Mouse (Mus musculus) embryonic facial prominence, embryonic 14.5 days (tissue): ENCODE data around the gene Dsp. TPM values are rescaled to one million over a fixed set of nuclear protein-coding genes. Genes with fewer than 3 reads are reported as not detected.

Experiments
- ATAC-seq: fragments of 200-750 bp; cut with Nextera tagmentation; 2 replicates; pipeline ENCODE4 v1.8.0; 2017; ENCODE audit warnings: low read depth, moderate number of reproducible peaks, moderate TSS enrichment
- DNase-seq: peaks from one replicate; pipeline ENCODE4 v3.0.0-alpha.2; 2015; ENCODE audit warnings: low spot score
- H3K27ac ChIP-seq: fragments of 300-500 bp; sonication (generic); replicated peaks from 2 replicates; pipeline ENCODE4 v1.5.1; 2014; ENCODE audit warnings: low read depth, mild to moderate bottlenecking, low read length, moderate library complexity
- H3K27me3 ChIP-seq: fragments of 300-500 bp; sonication (generic); replicated peaks from 2 replicates; pipeline ENCODE4 v1.6.1; 2014; ENCODE audit warnings: low read length; ENCODE audit not compliant: control insufficient read depth, insufficient read depth
- H3K36me3 ChIP-seq: fragments of 300-500 bp; sonication (generic); 2 replicates; pipeline ENCODE4 v1.6.1; 2014; ENCODE audit warnings: low read length, mixed read lengths; ENCODE audit not compliant: control insufficient read depth, insufficient read depth
- H3K4me1 ChIP-seq: fragments of 300-500 bp; sonication (generic); 2 replicates; pipeline ENCODE4 v1.6.1; 2014; ENCODE audit warnings: antibody characterized with exemption, low read length; ENCODE audit not compliant: control insufficient read depth, insufficient read depth
- H3K4me2 ChIP-seq: fragments of 300-500 bp; sonication (generic); 2 replicates; pipeline ENCODE4 v1.6.1; 2014; ENCODE audit warnings: low read depth, mild to moderate bottlenecking, low read length, moderate library complexity, mixed read lengths
- H3K4me3 ChIP-seq: fragments of 300-500 bp; sonication (generic); 2 replicates; pipeline ENCODE4 v1.5.1; 2014; ENCODE audit warnings: low read depth, mild to moderate bottlenecking, low read length
- H3K9ac ChIP-seq: fragments of 300-500 bp; sonication (generic); 2 replicates; pipeline ENCODE4 v1.6.1; 2014; ENCODE audit warnings: low read depth, mild to moderate bottlenecking, low read length, moderate library complexity, mixed read lengths
- H3K9me3 ChIP-seq: fragments of 300-500 bp; sonication (generic); 2 replicates; pipeline ENCODE4 v1.6.1; 2016; ENCODE audit warnings: low read length; ENCODE audit not compliant: control insufficient read depth
- WGBS: fragments of 180-500 bp; shearing (Covaris S2); extraction: QIAGEN DNeasy Blood & Tissue Kit; methylation state at CpG from one replicate; pipeline ENCODE4 v1.1.7; 2014; 5-methylcytosine and 5-hydroxymethylcytosine counted together
- polyA plus RNA-seq: library from polyadenylated mRNA; unstranded; fragments of >200 nt; fragmentation: Nextera tagmentation; extraction: Ambion mirVana; gene quantifications from 2 replicates; pipeline ENCODE4 v1.2.1, GENCODE M21; 2014

Gene Dsp
- polyA plus RNA-seq, 1 experiment from 2014 or later: 32.9 TPM

GRCm38 (mm10) chr13:38157635-38158034, 6.5 kb downstream of the Dsp start:
- H3K4me3 ChIP-seq: no peak overlapping the region
- peak; percentile 39 for DNase-seq
- H3K4me1 ChIP-seq: peaks cover 2% of the 10 kb centered on the region; the same call in 1 of the 2 replicates
- no peaks in the 10 kb centered on the region for H3K36me3 ChIP-seq
- WGBS: 19% methylated on average over 6 of the region's 6 CpGs
- 0 out of 2 replicates have a peak overlapping the region, but pooled peaks have one; percentile 28 for H3K27ac ChIP-seq
- H3K27me3 ChIP-seq: peaks cover 13% of the 10 kb centered on the region
- H3K4me2 ChIP-seq: peak overlapping the region; percentile 7; the same call in 1 of the 2 replicates
- H3K9ac ChIP-seq: no peak overlapping the region
- no peak for ATAC-seq
- H3K9me3 ChIP-seq: no peaks in the 10 kb centered on the region

- Histone ChIP-seq H3K4me1 (no peaks in the 10 kb centered on the region), H3K27ac (peak overlapping the region; percentile 53), H3K27me3 (no peaks in the 10 kb centered on the region; the same call in 1 of the 2 replicates), H3K4me2 (no peak overlapping the region), H3K4me3 (no peak overlapping the region), H3K36me3 (no peaks in the 10 kb centered on the region), H3K9ac (no peak overlapping the region), H3K9me3 (no peaks in the 10 kb centered on the region)
- WGBS: 75% methylated on average over 2 of the region's 2 CpGs
- no peak for ATAC-seq
- DNase-seq: no peak
These were observed 10.9 kb downstream of the Dsp start for GRCm38 (mm10) chr13:38162002-38162401.

- WGBS: 30% methylated on average over 11 of the region's 11 CpGs
- H3K9ac ChIP-seq: no peak overlapping the region
- H3K4me2 ChIP-seq: no peak overlapping the region
- H3K27me3 ChIP-seq: no peaks in the 10 kb centered on the region; the same call in 1 of the 2 replicates
- H3K4me3 ChIP-seq: no peak overlapping the region
- no peaks in the 10 kb centered on the region for H3K4me1 ChIP-seq
- ATAC-seq (peak; percentile 93), DNase-seq (peak; percentile 95)
- H3K27ac ChIP-seq: peak overlapping the region; percentile 63; the same call in 1 of the 2 replicates
- no peaks in the 10 kb centered on the region for H3K9me3 ChIP-seq
- H3K36me3 ChIP-seq: no peaks in the 10 kb centered on the region
These were observed 11.6 kb downstream of the Dsp start for GRCm38 (mm10) chr13:38162668-38163067.

GRCm38 (mm10) chr13:38164932-38165331, 13.8 kb downstream of the Dsp start:
- H3K4me1 ChIP-seq: no peaks in the 10 kb centered on the region
- DNase-seq (no peak), ATAC-seq (no peak)
- 89% methylated on average over 11 of the region's 11 CpGs for WGBS
- no peak overlapping the region for H3K27ac ChIP-seq
- no peaks in the 10 kb centered on the region for H3K36me3 ChIP-seq
- H3K4me2 ChIP-seq: no peak overlapping the region
- no peaks in the 10 kb centered on the region for H3K9me3 ChIP-seq
- H3K4me3 ChIP-seq: no peak overlapping the region
- no peak overlapping the region for H3K9ac ChIP-seq
- no peaks in the 10 kb centered on the region for H3K27me3 ChIP-seq

GRCm38 (mm10) chr13:38167056-38167455, 16.0 kb downstream of the Dsp start:
- no peak overlapping the region for H3K4me2 ChIP-seq
- no peak for DNase-seq
- no peak overlapping the region for H3K27ac ChIP-seq
- no peak overlapping the region for H3K4me3 ChIP-seq
- H3K9me3 ChIP-seq: no peaks in the 10 kb centered on the region
- 82% methylated on average over 3 of the region's 3 CpGs for WGBS
- no peak for ATAC-seq
- H3K4me1 ChIP-seq: no peaks in the 10 kb centered on the region
- H3K36me3 ChIP-seq: no peaks in the 10 kb centered on the region
- H3K27me3 ChIP-seq: no peaks in the 10 kb centered on the region
- H3K9ac ChIP-seq: no peak overlapping the region

- ATAC-seq: no peak
- 39% methylated on average over 4 of the region's 4 CpGs for WGBS
- no peak overlapping the region for H3K9ac ChIP-seq
These were observed 19.6 kb downstream of the Dsp start for GRCm38 (mm10) chr13:38170707-38171144.

GRCm38 (mm10) chr13:38193406-38193805, 42.3 kb downstream of the Dsp start:
- Histone ChIP-seq H3K27me3 (no peaks in the 10 kb centered on the region), H3K4me1 (no peaks in the 10 kb centered on the region), H3K4me3 (no peak overlapping the region), H3K36me3 (peaks cover 45% of the 10 kb centered on the region; the same call in 1 of the 2 replicates), H3K27ac (no peak overlapping the region), H3K4me2 (no peak overlapping the region), H3K9ac (no peak overlapping the region), H3K9me3 (peaks cover 24% of the 10 kb centered on the region)
- no peak for ATAC-seq
- 81% methylated on average over 10 of the region's 10 CpGs for WGBS
- no peak for DNase-seq

More at GRCm38 (mm10) chr13:38170707-38171144, 19.6 kb downstream of the Dsp start:
- Histone ChIP-seq H3K36me3 (no peaks in the 10 kb centered on the region), H3K4me1 (no peaks in the 10 kb centered on the region), H3K4me3 (no peak overlapping the region), H3K9me3 (no peaks in the 10 kb centered on the region), H3K27ac (no peak overlapping the region), H3K4me2 (no peak overlapping the region), H3K27me3 (no peaks in the 10 kb centered on the region)
- peak; percentile 22 for DNase-seq

GRCm38 (mm10) chr13:38201413-38201812, 50.3 kb downstream of the Dsp start:
- no peak overlapping the region for H3K4me3 ChIP-seq
- no peak for DNase-seq
- H3K4me2 ChIP-seq: no peak overlapping the region
- no peaks in the 10 kb centered on the region for H3K27me3 ChIP-seq
- H3K27ac ChIP-seq: no peak overlapping the region
- 71% methylated on average over 6 of the region's 6 CpGs for WGBS
- H3K9me3 ChIP-seq: peaks cover 4% of the 10 kb centered on the region; the same call in 1 of the 2 replicates
- no peak overlapping the region for H3K9ac ChIP-seq
- H3K4me1 ChIP-seq: peaks cover 4% of the 10 kb centered on the region; the same call in 1 of the 2 replicates
- peaks cover 13% of the 10 kb centered on the region; the same call in 1 of the 2 replicates for H3K36me3 ChIP-seq
- no peak for ATAC-seq

GRCm38 (mm10) chr13:38204171-38204570, 53.1 kb downstream of the Dsp start:
- H3K27me3 ChIP-seq: no peaks in the 10 kb centered on the region
- DNase-seq (no peak), ATAC-seq (no peak)
- H3K27ac ChIP-seq: no peak overlapping the region
- H3K4me3 ChIP-seq: peak overlapping the region; percentile 84
- WGBS: 50% methylated on average over 4 of the region's 4 CpGs
- H3K9ac ChIP-seq: no peak overlapping the region
- peak overlapping the region; percentile 62 for H3K4me2 ChIP-seq
- H3K36me3 ChIP-seq: no peaks in the 10 kb centered on the region; the same call in 1 of the 2 replicates
- H3K9me3 ChIP-seq: no peaks in the 10 kb centered on the region
- peaks cover 4% of the 10 kb centered on the region; the same call in 1 of the 2 replicates for H3K4me1 ChIP-seq
